Mouse (Mus musculus) MEL (cell line): ENCODE data around the gene Nectin2. TPM values are rescaled to one million over a fixed set of nuclear protein-coding genes. Genes with fewer than 3 reads are reported as not detected.
A peak's percentile ranks its signal among the peaks of the same experiment; 100 is the strongest.

Experiments used
- DNase-seq: peaks from one replicate; pipeline ENCODE4 v3.0.0; 2011; ENCODE audit warnings: low read depth, low spot score
- H3K27ac ChIP-seq: 2 replicates; pipeline ENCODE4 v1.5.1; 2012; ENCODE audit warnings: low read depth, mild to moderate bottlenecking, control low read depth, low read length, moderate library complexity; ENCODE audit not compliant: control insufficient read depth
- H3K27me3 ChIP-seq, 2 experiments: fragments of 150-350 bp in 1 of 2; sonication (generic) in 1 of 2; 2 replicates each; pipeline ENCODE4 v1.6.1; 2012; ENCODE audit warnings: low read length in 2 of 2, mild to moderate bottlenecking in 2 of 2, improper control_type of control experiment in 1 of 2, moderate library complexity in 1 of 2; ENCODE audit not compliant: insufficient read depth in 2 of 2, control insufficient read depth in 1 of 2
- H3K36me3 ChIP-seq, 2 experiments: 2 replicates each; pipeline ENCODE4 v1.6.1; 2012 to 2014; ENCODE audit warnings: low read length in 2 of 2, improper control_type of control experiment in 1 of 2, inconsistent platforms in 1 of 2, mild to moderate bottlenecking in 1 of 2; ENCODE audit not compliant: insufficient read depth in 2 of 2, control insufficient read depth in 1 of 2
- H3K4me1 ChIP-seq, 2 experiments: fragments of 150-350 bp in 1 of 2; sonication (generic) in 1 of 2; 2 replicates each; pipeline ENCODE4 v1.6.1; 2012; ENCODE audit warnings: low read length in 2 of 2, improper control_type of control experiment in 1 of 2, mild to moderate bottlenecking in 1 of 2; ENCODE audit not compliant: insufficient read depth in 2 of 2, control insufficient read depth in 1 of 2
- H3K4me3 ChIP-seq, 2 experiments: fragments of 150-350 bp in 1 of 2; sonication (generic) in 1 of 2; 2 replicates each; pipeline ENCODE4 v1.5.1; 2012; ENCODE audit warnings: low read depth in 2 of 2, low read length in 2 of 2, mild to moderate bottlenecking in 2 of 2, moderate library complexity in 2 of 2, control low read depth in 1 of 2, improper control_type of control experiment in 1 of 2; ENCODE audit not compliant: control insufficient read depth in 1 of 2, insufficient read depth in 1 of 2
- H3K79me2 ChIP-seq: 2 replicates; pipeline ENCODE4 v1.6.1; 2012; ENCODE audit warnings: mild to moderate bottlenecking, low read length, moderate library complexity; ENCODE audit not compliant: control insufficient read depth, poor library complexity, insufficient read depth
- H3K9ac ChIP-seq: 2 replicates; pipeline ENCODE4 v1.6.1; 2012; ENCODE audit warnings: low read depth, mild to moderate bottlenecking, control low read depth, low read length, moderate library complexity; ENCODE audit not compliant: control insufficient read depth, poor library complexity, severe bottlenecking
- H3K9me3 ChIP-seq: fragments of 150-350 bp; sonication (generic); replicated peaks from 2 replicates; pipeline ENCODE4 v1.6.1; 2012; ENCODE audit warnings: mild to moderate bottlenecking, low read length, improper control_type of control experiment, moderate library complexity; ENCODE audit not compliant: insufficient read depth
- BHLHE40 ChIP-seq: IDR thresholded peaks from 2 replicates; pipeline ENCODE4 v1.6.1; 2012; ENCODE audit warnings: low read depth, mild to moderate bottlenecking, inconsistent platforms, low read length, improper control_type of control experiment, borderline replicate concordance
- CHD1 ChIP-seq: IDR thresholded peaks from 2 replicates; pipeline ENCODE4 v1.6.1; 2012; ENCODE audit warnings: low read depth, mild to moderate bottlenecking, inconsistent platforms, low read length, improper control_type of control experiment
- E2F4 ChIP-seq: IDR thresholded peaks from 2 replicates; pipeline ENCODE4 v1.6.1; 2011; ENCODE audit warnings: low read depth, low read length, improper control_type of control experiment, borderline replicate concordance
- ELF1 ChIP-seq: IDR thresholded peaks from 2 replicates; pipeline ENCODE4 v1.6.1; 2014; ENCODE audit warnings: low read depth, mild to moderate bottlenecking, inconsistent platforms, low read length, improper control_type of control experiment, moderate library complexity
- MAX ChIP-seq: IDR thresholded peaks from 2 replicates; pipeline ENCODE4 v1.6.1; 2011; ENCODE audit warnings: low read length, improper control_type of control experiment
- MAZ ChIP-seq: IDR thresholded peaks from 2 replicates; pipeline ENCODE4 v1.6.1; 2012; ENCODE audit warnings: low read depth, mild to moderate bottlenecking, inconsistent platforms, low read length, improper control_type of control experiment
- MEF2A ChIP-seq: IDR thresholded peaks from 2 replicates; pipeline ENCODE4 v1.6.1; 2014; ENCODE audit warnings: low read depth, mild to moderate bottlenecking, inconsistent platforms, low read length, improper control_type of control experiment; ENCODE audit not compliant: poor library complexity, insufficient replicate concordance, severe bottlenecking; ENCODE audit errors: extremely low read depth
- MXI1 ChIP-seq: IDR thresholded peaks from 2 replicates; pipeline ENCODE4 v1.6.1; 2011; ENCODE audit warnings: mild to moderate bottlenecking, low read depth, low read length, improper control_type of control experiment
- MYB ChIP-seq: IDR thresholded peaks from 2 replicates; pipeline ENCODE4 v1.6.1; 2011; ENCODE audit warnings: mild to moderate bottlenecking, low read depth, low read length, improper control_type of control experiment
- MYC ChIP-seq: IDR thresholded peaks from 2 replicates; pipeline ENCODE4 v1.6.1; 2011; ENCODE audit warnings: low read depth, mild to moderate bottlenecking, low read length, improper control_type of control experiment, moderate library complexity
- NELFE ChIP-seq: IDR thresholded peaks from 2 replicates; pipeline ENCODE4 v1.6.1; 2011; ENCODE audit warnings: low read depth, low read length, improper control_type of control experiment
- NRF1 ChIP-seq: IDR thresholded peaks from 2 replicates; pipeline ENCODE4 v1.6.1; 2014; ENCODE audit warnings: low read depth, mild to moderate bottlenecking, inconsistent platforms, low read length, improper control_type of control experiment, moderate library complexity; ENCODE audit not compliant: poor library complexity, insufficient read depth, severe bottlenecking
- POLR2AphosphoS2 ChIP-seq: IDR thresholded peaks from 2 replicates; pipeline ENCODE4 v1.6.1; 2011; ENCODE audit warnings: low read length, improper control_type of control experiment
- RAD21 ChIP-seq: IDR thresholded peaks from 2 replicates; pipeline ENCODE4 v1.6.1; 2011; ENCODE audit warnings: mild to moderate bottlenecking, low read depth, low read length, improper control_type of control experiment
- RCOR1 ChIP-seq: IDR thresholded peaks from 2 replicates; pipeline ENCODE4 v1.6.1; 2012; ENCODE audit warnings: low read depth, mild to moderate bottlenecking, inconsistent platforms, low read length, improper control_type of control experiment
- SIN3A ChIP-seq: IDR thresholded peaks from 2 replicates; pipeline ENCODE4 v1.6.1; 2012; ENCODE audit warnings: low read length, improper control_type of control experiment, inconsistent platforms
- TAL1 ChIP-seq: IDR thresholded peaks from 2 replicates; pipeline ENCODE4 v1.6.1; 2012; ENCODE audit warnings: mild to moderate bottlenecking, inconsistent platforms, low read length, moderate library complexity, mixed read lengths
- TCF12 ChIP-seq: IDR thresholded peaks from 2 replicates; pipeline ENCODE4 v1.6.1; 2014; ENCODE audit warnings: low read depth, mild to moderate bottlenecking, inconsistent platforms, low read length, improper control_type of control experiment, moderate library complexity
- UBTF ChIP-seq: IDR thresholded peaks from 2 replicates; pipeline ENCODE4 v1.6.1; 2012; ENCODE audit warnings: low read depth, mild to moderate bottlenecking, inconsistent platforms, low read length, improper control_type of control experiment, moderate library complexity, borderline replicate concordance; ENCODE audit not compliant: insufficient read depth
- USF1 ChIP-seq: IDR thresholded peaks from 2 replicates; pipeline ENCODE4 v1.6.1; 2014; ENCODE audit warnings: low read depth, mild to moderate bottlenecking, inconsistent platforms, low read length, improper control_type of control experiment, moderate library complexity
- ZC3H11A ChIP-seq: IDR thresholded peaks from 2 replicates; pipeline ENCODE4 v1.6.1; 2012; ENCODE audit warnings: low read depth, mild to moderate bottlenecking, inconsistent platforms, low read length, improper control_type of control experiment
- ZKSCAN1 ChIP-seq: IDR thresholded peaks from 2 replicates; pipeline ENCODE4 v1.6.1; 2012; ENCODE audit warnings: low read depth, mild to moderate bottlenecking, inconsistent platforms, low read length, improper control_type of control experiment, moderate library complexity
- ZMIZ1 ChIP-seq: IDR thresholded peaks from 2 replicates; pipeline ENCODE4 v1.6.1; 2012; ENCODE audit warnings: low read depth, mild to moderate bottlenecking, inconsistent platforms, low read length, improper control_type of control experiment, moderate library complexity
- ZNF384 ChIP-seq: IDR thresholded peaks from 2 replicates; pipeline ENCODE4 v1.6.1; 2012; ENCODE audit warnings: low read depth, mild to moderate bottlenecking, inconsistent platforms, low read length, improper control_type of control experiment
- polyA plus RNA-seq, 2 experiments: library from polyadenylated mRNA; stranded (reverse) in 1 of 2; unstranded in 1 of 2; fragments of >175 nt in 1 of 2; fragments of >200 nt in 1 of 2; gene quantifications; 2 replicates each; pipeline versions ENCODE4 v1.2.1 to v1.2.4; 2012; ENCODE audit warnings: low replicate concordance in 2 of 2, low read depth in 1 of 2; ENCODE audit not compliant: insufficient read length in 2 of 2, insufficient read depth in 1 of 2, missing spikeins in 1 of 2
- total RNA-seq: library from RNA; depleted of rRNA; stranded (reverse); fragments of 300-350 nt; gene quantifications from 2 replicates; pipeline ENCODE4 v1.2.3, GENCODE M21; 2012

The Nectin2 gene
- total and polyA plus RNA-seq, 3 experiments = 6.9 to 25.6 TPM; not detected in 1

DNA sequence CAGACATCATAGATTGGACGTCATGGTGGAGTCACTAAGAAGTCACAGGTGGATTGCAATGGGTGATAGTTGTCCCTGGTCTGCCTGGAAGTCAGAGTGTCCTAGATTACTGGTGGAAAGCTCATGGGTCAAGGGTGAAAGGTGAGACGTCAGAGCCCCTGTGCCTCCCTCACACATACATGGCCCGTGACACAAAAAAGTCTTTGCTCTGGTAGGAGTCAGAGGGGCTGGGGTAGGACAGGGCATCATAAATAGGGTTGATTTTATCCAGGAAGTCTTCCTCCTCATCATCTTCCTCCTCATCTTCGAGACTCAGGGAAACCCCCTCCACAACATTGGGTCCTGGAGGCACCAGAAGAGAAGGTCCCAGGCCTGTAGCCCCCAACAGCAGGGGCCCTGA lies 32.9 kb downstream of the Nectin2 start:
- TF ChIP-seq MAZ = no peak
- TF ChIP-seq ZNF384 = no peak
- TF ChIP-seq RCOR1 = no peak
- no peak for TF ChIP-seq POLR2AphosphoS2
- TF ChIP-seq MYB = no peak
- no peak for TF ChIP-seq TCF12
- TF ChIP-seq NELFE = no peak
- TF ChIP-seq TAL1 = no peak
- TF ChIP-seq CHD1 = no peak
- Histone ChIP-seq H3K4me3 (no peak overlapping the region), H3K4me1 (peaks cover 0 to 22% of the 10 kb centered on the region in 2 experiments; a peak in 2 of 4 replicates), H3K79me2 (peaks cover 20% of the 10 kb centered on the region), H3K9ac (no peak overlapping the region; the same call in 1 of the 2 replicates), H3K9me3 (no peaks in the 10 kb centered on the region), H3K36me3 (peaks cover 0 to 14% of the 10 kb centered on the region in 2 experiments; a peak in 3 of 4 replicates), H3K27ac (no peak overlapping the region; the same call in 1 of the 2 replicates), H3K27me3 (no peaks in the 10 kb centered on the region)
- DNase-seq = no peak

DNA sequence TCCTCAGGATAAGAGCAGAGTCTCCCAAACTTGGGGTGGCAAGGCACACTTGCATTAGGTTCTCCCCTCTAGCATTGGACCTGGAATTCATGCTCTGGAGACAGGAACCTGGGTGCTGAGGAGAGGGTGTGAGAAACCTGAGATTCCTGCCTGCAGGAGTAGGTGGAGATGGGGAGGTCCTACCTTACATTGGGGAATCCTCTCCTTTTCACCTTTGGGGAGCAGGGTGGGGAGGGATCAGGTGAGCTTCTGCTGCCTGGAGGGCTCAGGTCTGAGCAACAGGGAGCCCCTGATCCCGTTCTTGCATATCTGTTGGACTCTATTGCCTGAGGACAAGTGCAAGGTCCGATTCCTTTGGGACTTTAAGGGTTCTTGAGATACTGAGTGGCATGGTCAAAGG lies 33.5 kb downstream of the Nectin2 start:
- peaks cover 3 to 14% of the 10 kb centered on the region in 2 experiments; a peak in 3 of 4 replicates for H3K36me3 ChIP-seq
- no peaks in the 10 kb centered on the region for H3K27me3 ChIP-seq
- TF ChIP-seq MYC (no peak), MYB (no peak), ZMIZ1 (no peak), RAD21 (no peak)
- peak overlapping the region; percentile 83 for H3K9ac ChIP-seq
- peak overlapping the region; percentile 38 to 63 for H3K4me3 ChIP-seq
- H3K79me2 ChIP-seq = peaks cover 20% of the 10 kb centered on the region
- peak overlapping the region; percentile 99 for H3K27ac ChIP-seq
- peaks cover 0 to 21% of the 10 kb centered on the region in 2 experiments; a peak in 2 of 4 replicates for H3K4me1 ChIP-seq
- no peak for DNase-seq
- H3K9me3 ChIP-seq = no peaks in the 10 kb centered on the region

DNA sequence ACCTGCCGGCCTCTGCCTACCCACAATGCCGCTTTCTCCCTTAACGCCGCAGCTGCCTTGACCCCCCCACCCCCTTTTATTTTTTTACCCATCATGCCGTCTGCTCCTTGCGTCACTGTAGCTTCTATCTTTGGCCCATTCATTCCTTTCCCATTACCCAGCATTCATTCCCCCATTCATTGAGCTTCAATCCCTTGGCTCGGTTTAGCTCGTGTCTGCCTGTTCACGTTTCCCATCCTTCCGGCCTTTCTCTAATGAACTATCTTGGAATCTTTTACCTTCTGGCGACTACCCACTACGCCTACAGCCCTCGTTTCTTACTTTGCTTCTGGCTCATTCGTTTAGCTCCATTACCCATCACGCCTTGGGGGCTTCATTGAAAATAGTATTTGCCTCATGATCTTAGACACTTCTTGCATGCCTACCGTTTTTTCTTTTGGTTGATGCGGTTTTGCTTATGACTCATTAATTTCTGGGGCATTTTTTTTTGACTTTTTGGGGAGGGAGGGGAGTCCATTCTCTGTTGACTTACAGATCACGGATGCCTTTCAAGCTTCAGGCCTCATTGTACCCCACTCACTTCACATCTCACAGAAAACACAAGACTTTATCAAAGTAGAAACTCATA lies 34.1 kb downstream of the Nectin2 start:
- no peaks in the 10 kb centered on the region for H3K9me3 ChIP-seq
- peak overlapping the region; percentile 99 for H3K27ac ChIP-seq
- no peaks in the 10 kb centered on the region for H3K27me3 ChIP-seq
- peaks cover 20% of the 10 kb centered on the region for H3K79me2 ChIP-seq
- peaks cover 3 to 14% of the 10 kb centered on the region in 2 experiments; a peak in 3 of 4 replicates for H3K36me3 ChIP-seq
- no peak for DNase-seq
- peaks cover 0 to 19% of the 10 kb centered on the region in 2 experiments; a peak in 2 of 4 replicates for H3K4me1 ChIP-seq
- H3K9ac ChIP-seq = peak overlapping the region; percentile 83
- H3K4me3 ChIP-seq = peak overlapping the region; percentile 38 to 63
- no peak for TF ChIP-seq BHLHE40
- TF ChIP-seq ZKSCAN1 = no peak
- TF ChIP-seq NRF1 = no peak
- no peak for TF ChIP-seq E2F4
- no peak for TF ChIP-seq USF1
- TF ChIP-seq SIN3A = peak; percentile 12; the same call in 1 of the 2 replicates
- no peak for TF ChIP-seq MEF2A
- TF ChIP-seq MAX = no peak; the same call in 1 of the 2 replicates
- TF ChIP-seq TCF12 = peak; percentile 48; the same call in 1 of the 2 replicates
- no peak for TF ChIP-seq RCOR1
- TF ChIP-seq ZC3H11A = no peak
- no peak for TF ChIP-seq UBTF
- TF ChIP-seq MXI1 = peak; percentile 38; the same call in 1 of the 2 replicates
- TF ChIP-seq ELF1 = no peak
- TF ChIP-seq ZMIZ1 = 0 out of 2 replicates have a peak, but pooled peaks have one; percentile 55
- TF ChIP-seq POLR2AphosphoS2 = peak; percentile 90
- no peak for TF ChIP-seq MAZ
